Mouse (Mus musculus) midbrain, embryonic 12.5 days (tissue): ENCODE results near the gene 1700019N19Rik. TPM values are rescaled to one million over a fixed set of nuclear protein-coding genes. Genes with fewer than 3 reads are reported as not detected.

ENCODE experiments used
- ATAC-seq: fragments of 200-750 bp; cut with Nextera tagmentation; 2 replicates; pipeline ENCODE4 v1.8.0; 2017; ENCODE audit warnings: low read depth, moderate TSS enrichment, moderate library complexity; ENCODE audit not compliant: low FRiP score
- H3K27ac ChIP-seq: fragments of 300-500 bp; sonication (generic); replicated peaks from 2 replicates; pipeline ENCODE4 v1.5.1; 2016; ENCODE audit warnings: mild to moderate bottlenecking
- H3K27me3 ChIP-seq: fragments of 300-500 bp; sonication (generic); 2 replicates; pipeline ENCODE4 v1.6.1; 2016; ENCODE audit warnings: mild to moderate bottlenecking
- H3K36me3 ChIP-seq: fragments of 300-500 bp; sonication (generic); 2 replicates; pipeline ENCODE4 v1.6.1; 2016
- H3K4me1 ChIP-seq: fragments of 300-500 bp; sonication (generic); 2 replicates; pipeline ENCODE4 v1.6.1; 2016
- H3K4me2 ChIP-seq: fragments of 300-500 bp; sonication (generic); replicated peaks from 2 replicates; pipeline ENCODE4 v1.6.1; 2016; ENCODE audit warnings: mild to moderate bottlenecking, moderate library complexity
- H3K4me3 ChIP-seq: fragments of 300-500 bp; sonication (generic); 2 replicates; pipeline ENCODE4 v1.5.1; 2016; ENCODE audit warnings: mild to moderate bottlenecking
- H3K9ac ChIP-seq: fragments of 300-500 bp; sonication (generic); replicated peaks from 2 replicates; pipeline ENCODE4 v1.6.1; 2016; ENCODE audit warnings: mild to moderate bottlenecking, moderate library complexity
- H3K9me3 ChIP-seq: fragments of 300-500 bp; sonication (generic); 2 replicates; pipeline ENCODE4 v1.6.1; 2016; ENCODE audit warnings: mild to moderate bottlenecking
- WGBS: fragments of 180-500 bp; shearing (Covaris S2); methylation state at CpG from one replicate; pipeline ENCODE4 v1.1.7; 2016; 5-methylcytosine and 5-hydroxymethylcytosine counted together
- polyA plus RNA-seq: library from polyadenylated mRNA; unstranded; fragments of >200 nt; fragmentation: Nextera tagmentation; extraction: Ambion mirVana; gene quantifications from 2 replicates; pipeline ENCODE4 v1.2.1, GENCODE M21; 2016

The 1700019N19Rik gene
- polyA plus RNA-seq, result not detected in 2 replicates

- H3K4me2 ChIP-seq, result no peak within 1 kb of the TSS
- WGBS, result 53% methylated on average over 10 of the region's 10 CpGs
- no peak within 1 kb of the TSS for H3K27ac ChIP-seq
- H3K27me3 ChIP-seq, result no peaks in the 10 kb centered on the region
- no peaks in the 10 kb centered on the region for H3K9me3 ChIP-seq
- peaks cover 8% of the 10 kb centered on the region; the same call in 1 of the 2 replicates for H3K36me3 ChIP-seq
- H3K9ac ChIP-seq, result no peak within 1 kb of the TSS
- peaks cover 3% of the 10 kb centered on the region; the same call in 1 of the 2 replicates for H3K4me1 ChIP-seq
- ATAC-seq, result no peak
- H3K4me3 ChIP-seq, result no peak within 1 kb of the TSS
Observed at GRCm38 (mm10) chr19:58794284-58794683, at the start of gene 1700019N19Rik. Gene 1700019N19Rik, minus strand, starts transcription at chr19:58794461.

GRCm38 (mm10) chr19:58843606-58844005 is 49.3 kb upstream of the 1700019N19Rik start:
- WGBS, result 85% methylated on average over 3 of the region's 3 CpGs
- H3K27ac ChIP-seq, result no peak overlapping the region
- ATAC-seq, result no peak
- no peak overlapping the region for H3K4me3 ChIP-seq
- H3K36me3 ChIP-seq, result no peaks in the 10 kb centered on the region
- H3K4me2 ChIP-seq, result no peak overlapping the region
- no peaks in the 10 kb centered on the region for H3K27me3 ChIP-seq
- peaks cover 14% of the 10 kb centered on the region for H3K4me1 ChIP-seq
- H3K9me3 ChIP-seq, result no peaks in the 10 kb centered on the region
- H3K9ac ChIP-seq, result no peak overlapping the region

GRCm38 (mm10) chr19:58840721-58841271 is 46.5 kb upstream of the 1700019N19Rik start:
- no peaks in the 10 kb centered on the region for H3K36me3 ChIP-seq
- H3K27me3 ChIP-seq, result no peaks in the 10 kb centered on the region
- H3K9me3 ChIP-seq, result no peaks in the 10 kb centered on the region
- no peak overlapping the region for H3K4me3 ChIP-seq
- no peak for ATAC-seq
- H3K4me2 ChIP-seq, result no peak overlapping the region
- no peak overlapping the region for H3K27ac ChIP-seq
- no peak overlapping the region for H3K9ac ChIP-seq
- peaks cover 22% of the 10 kb centered on the region for H3K4me1 ChIP-seq
- WGBS, result 79% methylated on average over 5 of the region's 5 CpGs

- 87% methylated on average over 4 of the region's 4 CpGs for WGBS
Observed at GRCm38 (mm10) chr19:58839806-58840205, 45.5 kb upstream of the 1700019N19Rik start.

GRCm38 (mm10) chr19:58839345-58839744 is 45.1 kb upstream of the 1700019N19Rik start:
- Histone ChIP-seq H3K4me3 (no peak overlapping the region), H3K36me3 (no peaks in the 10 kb centered on the region), H3K9me3 (no peaks in the 10 kb centered on the region), H3K4me1 (peaks cover 22% of the 10 kb centered on the region), H3K9ac (no peak overlapping the region), H3K4me2 (no peak overlapping the region), H3K27ac (no peak overlapping the region), H3K27me3 (no peaks in the 10 kb centered on the region)
- 0 out of 2 replicates have a peak, but pooled peaks have one; percentile 49 for ATAC-seq
- WGBS, result 54% methylated on average over 3 of the region's 3 CpGs

More at GRCm38 (mm10) chr19:58839806-58840205, 45.5 kb upstream of the 1700019N19Rik start:
- Histone ChIP-seq H3K4me2 (no peak overlapping the region), H3K4me3 (no peak overlapping the region), H3K4me1 (peaks cover 22% of the 10 kb centered on the region), H3K27me3 (no peaks in the 10 kb centered on the region), H3K27ac (no peak overlapping the region), H3K9ac (no peak overlapping the region), H3K9me3 (no peaks in the 10 kb centered on the region), H3K36me3 (no peaks in the 10 kb centered on the region)
- no peak for ATAC-seq

GRCm38 (mm10) chr19:58838706-58839105 is 44.4 kb upstream of the 1700019N19Rik start:
- ATAC-seq, result no peak
- Histone ChIP-seq H3K27ac (no peak overlapping the region), H3K27me3 (no peaks in the 10 kb centered on the region), H3K4me1 (peaks cover 22% of the 10 kb centered on the region), H3K9me3 (no peaks in the 10 kb centered on the region), H3K9ac (no peak overlapping the region), H3K4me3 (no peak overlapping the region), H3K36me3 (no peaks in the 10 kb centered on the region), H3K4me2 (no peak overlapping the region)
- 72% methylated on average over 9 of the region's 9 CpGs for WGBS

- ATAC-seq, result no peak
- Histone ChIP-seq H3K9ac (no peak overlapping the region), H3K4me1 (peaks cover 13% of the 10 kb centered on the region), H3K36me3 (no peaks in the 10 kb centered on the region), H3K27ac (no peak overlapping the region), H3K4me2 (no peak overlapping the region), H3K4me3 (no peak overlapping the region), H3K27me3 (no peaks in the 10 kb centered on the region), H3K9me3 (no peaks in the 10 kb centered on the region)
- whole genome bisulfite sequencing, result 77% methylated on average over 13 of the region's 13 CpGs
Observed at GRCm38 (mm10) chr19:58833639-58834180, 39.4 kb upstream of the 1700019N19Rik start.

GRCm38 (mm10) chr19:58832988-58833387 is 38.7 kb upstream of the 1700019N19Rik start:
- Histone ChIP-seq H3K9ac (no peak overlapping the region), H3K4me3 (no peak overlapping the region), H3K27me3 (no peaks in the 10 kb centered on the region), H3K4me1 (peaks cover 7% of the 10 kb centered on the region), H3K36me3 (no peaks in the 10 kb centered on the region), H3K9me3 (no peaks in the 10 kb centered on the region), H3K27ac (no peak overlapping the region), H3K4me2 (no peak overlapping the region)
- WGBS, result 89% methylated on average over 2 of the region's 2 CpGs
- ATAC-seq, result no peak

GRCm38 (mm10) chr19:58831280-58831922 is 37.1 kb upstream of the 1700019N19Rik start:
- peaks cover 4% of the 10 kb centered on the region for H3K4me1 ChIP-seq
- H3K27me3 ChIP-seq, result no peaks in the 10 kb centered on the region
- 63% methylated on average over 9 of the region's 9 CpGs for WGBS
- peak overlapping the region; percentile 69 for H3K27ac ChIP-seq
- H3K9me3 ChIP-seq, result no peaks in the 10 kb centered on the region
- H3K4me3 ChIP-seq, result no peak overlapping the region
- no peak overlapping the region for H3K9ac ChIP-seq
- H3K36me3 ChIP-seq, result no peaks in the 10 kb centered on the region
- peak; percentile 70 for ATAC-seq
- H3K4me2 ChIP-seq, result no peak overlapping the region

- 95% methylated on average over 7 of the region's 7 CpGs for WGBS
- Histone ChIP-seq H3K4me3 (no peak overlapping the region), H3K9me3 (no peaks in the 10 kb centered on the region), H3K4me2 (no peak overlapping the region), H3K36me3 (0 out of 2 replicates have a peak, but pooled peaks cover under 1% of the 10 kb centered on the region), H3K27ac (peak overlapping the region; percentile 25; the same call in 1 of the 2 replicates), H3K9ac (no peak overlapping the region), H3K27me3 (no peaks in the 10 kb centered on the region), H3K4me1 (peaks cover 4% of the 10 kb centered on the region)
- no peak for ATAC-seq
Observed at GRCm38 (mm10) chr19:58830182-58830581, 35.9 kb upstream of the 1700019N19Rik start.

- H3K4me1 ChIP-seq, result peaks cover 4% of the 10 kb centered on the region
Observed at GRCm38 (mm10) chr19:58829575-58829974, 35.3 kb upstream of the 1700019N19Rik start.

GRCm38 (mm10) chr19:58827656-58828055 is 33.4 kb upstream of the 1700019N19Rik start:
- no peaks in the 10 kb centered on the region for H3K9me3 ChIP-seq
- peaks cover 5% of the 10 kb centered on the region for H3K4me1 ChIP-seq
- H3K9ac ChIP-seq, result no peak overlapping the region
- no peaks in the 10 kb centered on the region for H3K27me3 ChIP-seq
- WGBS, result 60% methylated on average over 7 of the region's 7 CpGs
- no peak overlapping the region for H3K27ac ChIP-seq
- no peak overlapping the region for H3K4me3 ChIP-seq
- H3K36me3 ChIP-seq, result 0 out of 2 replicates have a peak, but pooled peaks cover 9% of the 10 kb centered on the region
- no peak for ATAC-seq
- no peak overlapping the region for H3K4me2 ChIP-seq

More at GRCm38 (mm10) chr19:58829575-58829974, 35.3 kb upstream of the 1700019N19Rik start:
- Histone ChIP-seq H3K27ac (0 out of 2 replicates have a peak overlapping the region, but pooled peaks have one; percentile 25), H3K4me3 (no peak overlapping the region), H3K27me3 (no peaks in the 10 kb centered on the region), H3K9ac (no peak overlapping the region), H3K9me3 (no peaks in the 10 kb centered on the region), H3K4me2 (no peak overlapping the region), H3K36me3 (0 out of 2 replicates have a peak, but pooled peaks cover 7% of the 10 kb centered on the region)
- no peak for ATAC-seq
- 70% methylated on average over 5 of the region's 5 CpGs for WGBS
